13 mouse cellular contexts compared by ENCODE assay signal in the genomic region with DNA sequence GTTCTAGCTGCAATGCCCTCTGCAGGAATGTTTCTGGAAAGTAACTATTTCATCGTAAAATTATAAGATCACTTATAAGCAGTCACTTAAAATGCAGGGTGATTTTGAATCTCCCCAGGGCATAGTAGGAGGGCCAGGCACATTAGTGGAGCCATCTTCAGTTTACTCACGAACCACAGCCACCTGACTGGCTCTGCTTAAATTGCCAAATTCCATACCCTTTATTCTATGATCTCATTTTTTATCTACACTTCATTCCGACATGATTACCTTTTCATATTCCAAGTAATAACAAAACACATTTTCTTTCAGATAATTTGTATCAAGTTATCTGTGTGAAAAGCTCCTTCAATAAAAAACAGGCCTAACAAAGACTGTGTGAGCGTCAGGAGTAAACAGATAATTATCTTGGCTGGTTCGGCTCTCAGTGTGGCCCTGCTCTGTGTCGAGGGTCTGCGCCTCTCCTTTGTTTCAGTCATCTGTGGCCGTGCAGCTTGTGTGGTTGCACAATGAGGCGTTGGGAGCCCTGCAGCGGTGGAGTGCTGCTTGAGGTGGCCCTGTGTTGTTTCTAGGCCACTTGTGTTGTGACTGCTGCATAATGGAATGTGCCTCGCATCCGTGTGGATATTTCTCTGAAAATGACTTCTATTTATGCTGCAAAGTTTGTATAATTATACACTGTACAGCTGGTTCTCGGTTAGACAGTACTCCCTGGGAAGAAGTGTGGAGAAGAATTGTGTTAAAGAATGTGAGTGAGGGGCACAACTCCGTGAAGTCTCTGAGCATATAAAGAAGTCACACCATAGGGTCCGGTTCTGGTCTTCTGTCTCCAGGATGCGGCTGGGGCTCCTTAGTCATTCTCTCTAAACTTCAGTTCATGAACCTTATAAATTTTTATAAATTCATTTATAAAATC.
DNase-seq lines count a peak whose midpoint lies in the region; ATAC-seq and TF ChIP-seq lines count a peak whose summit lies in the region.
"Had no signal": no experiment of that assay in that cellular context is flagged by ENCODE, and none has a peak within 500 bp of the region (broad histone marks: within the 10 kb centered on the region; RNA-seq: fewer than 3 reads in every experiment).

No protein-coding gene starts in this region.

- H3K4me2 ChIP-seq in forebrain, postnatal 0 days (ENCODE audit: low read depth): no peak overlapping the region
- H3K4me2 ChIP-seq in forebrain, embryonic 16.5 days (ENCODE audit: low read length): no peak overlapping the region
- H3K4me2 ChIP-seq: liver, embryonic 13.5 days had no signal

- H3K4me3 ChIP-seq in forebrain, embryonic 10.5 days: no peak overlapping the region
- no peak overlapping the region for H3K4me3 ChIP-seq in forebrain, postnatal 0 days (ENCODE audit: low read depth, low read length)
- H3K4me3 ChIP-seq in forebrain, embryonic 16.5 days (replicated peaks; ENCODE audit: low read length): no peak overlapping the region
- H3K4me3 ChIP-seq: left cerebral cortex, adult 2 months; liver, embryonic 13.5 days had no signal

- 0 out of 2 replicates have a peak overlapping the region, but pooled peaks have one; percentile 48 for H3K27ac ChIP-seq in forebrain, embryonic 10.5 days
- H3K27ac ChIP-seq in forebrain, postnatal 0 days (ENCODE audit: low read depth, low read length): no peak overlapping the region
- H3K27ac ChIP-seq in forebrain, embryonic 16.5 days (ENCODE audit: low read length): no peak overlapping the region
- H3K27ac ChIP-seq: left cerebral cortex, adult 2 months; liver, embryonic 13.5 days had no signal

- no peak for TF ChIP-seq CTCF in forebrain, postnatal 0 days (IDR thresholded peaks at IDR 0.05; ENCODE audit: low read depth)

- no peaks in the 10 kb centered on the region for H3K9me3 ChIP-seq in forebrain, embryonic 10.5 days
- no peaks in the 10 kb centered on the region for H3K9me3 ChIP-seq in forebrain, postnatal 0 days (ENCODE audit: low read length)
- H3K9me3 ChIP-seq in forebrain, embryonic 16.5 days (ENCODE audit: control insufficient read depth, low read length): no peaks in the 10 kb centered on the region
- H3K9me3 ChIP-seq: liver, embryonic 13.5 days had no signal

- no peak overlapping the region for H3K9ac ChIP-seq in forebrain, postnatal 0 days
- H3K9ac ChIP-seq in forebrain, embryonic 16.5 days (replicated peaks; ENCODE audit: low read depth, low read length): no peak overlapping the region
- H3K9ac ChIP-seq: liver, embryonic 13.5 days had no signal

- intact Hi-C loops in left cerebral cortex, postnatal 10 days (cut with DNase I): no loop called here

- 45% methylated on average over 16 of the region's 16 CpGs for WGBS in forebrain, embryonic 10.5 days
- WGBS in forebrain, postnatal 0 days: 17% methylated on average over 16 of the region's 16 CpGs
- 13% methylated on average over 16 of the region's 16 CpGs for WGBS in forebrain, embryonic 16.5 days

- peak; percentile 52 for DNase-seq in forebrain, embryonic 10.5 days (ENCODE audit: extremely low spot score, low spot score)
- DNase-seq in forebrain, postnatal 0 days: no peak
- peak; percentile 79 for DNase-seq in Muller cell, postnatal 12 days (ENCODE audit: inconsistent ontology term)
- peak; percentile 30 for DNase-seq in lung, postnatal 14 days
- no peak for DNase-seq in left cerebral cortex, postnatal 10 days (ENCODE audit: extremely low spot score in 1 of 2, low spot score in 2 of 2)
- no peak for DNase-seq in cerebellum, postnatal 4 days (ENCODE audit: low spot score in 2 of 2)
- DNase-seq in adrenal gland, postnatal 4 days (ENCODE audit: low spot score in 2 of 2): no peak
- DNase-seq: cerebellum, adult 2 months; heart, postnatal 36 days; liver, embryonic 13.5 days; spleen, adult 18-20 months had no signal

- H3K36me3 ChIP-seq in forebrain, embryonic 10.5 days (replicated peaks): no peaks in the 10 kb centered on the region
- H3K36me3 ChIP-seq in forebrain, postnatal 0 days (ENCODE audit: insufficient read depth): no peaks in the 10 kb centered on the region
- no peaks in the 10 kb centered on the region for H3K36me3 ChIP-seq in forebrain, embryonic 16.5 days (ENCODE audit: control insufficient read depth, insufficient read depth)
- H3K36me3 ChIP-seq: liver, embryonic 13.5 days had no signal

- H3K27me3 ChIP-seq in forebrain, embryonic 10.5 days (ENCODE audit: poor library complexity, severe bottlenecking): peaks cover 44% of the 10 kb centered on the region
- peaks cover 6% of the 10 kb centered on the region; the same call in 1 of the 2 replicates for H3K27me3 ChIP-seq in forebrain, postnatal 0 days (ENCODE audit: insufficient read depth, low read length)
- H3K27me3 ChIP-seq in forebrain, embryonic 16.5 days (replicated peaks; ENCODE audit: control insufficient read depth, insufficient read depth, low read length): no peaks in the 10 kb centered on the region
- H3K27me3 ChIP-seq: liver, embryonic 13.5 days had no signal

- no peak for ATAC-seq in forebrain, postnatal 0 days
- ATAC-seq in forebrain, embryonic 16.5 days: 0 out of 2 replicates have a peak, but pooled peaks have one; percentile 15

- H3K4me1 ChIP-seq in forebrain, embryonic 10.5 days: peaks cover 22% of the 10 kb centered on the region
- H3K4me1 ChIP-seq in forebrain, postnatal 0 days (ENCODE audit: insufficient read depth): no peaks in the 10 kb centered on the region
- H3K4me1 ChIP-seq in forebrain, embryonic 16.5 days (replicated peaks; ENCODE audit: control insufficient read depth, insufficient read depth, low read length): peaks cover 5% of the 10 kb centered on the region
- H3K4me1 ChIP-seq: liver, embryonic 13.5 days had no signal

Comparison
In these comparisons a context has a peak if more than half of its experiments do, and no peak if none do; other contexts are left out.
1. DNase-seq: peak in forebrain, embryonic 10.5 days (single experiment), Muller cell, postnatal 12 days (single experiment) and lung, postnatal 14 days (single experiment); none in forebrain, postnatal 0 days (single experiment), left cerebral cortex, postnatal 10 days (0 of 2), cerebellum, postnatal 4 days (0 of 2) and adrenal gland, postnatal 4 days (0 of 2).